Mouse (Mus musculus): ENCODE data around the gene Nfix.

The Nfix gene

DNA sequence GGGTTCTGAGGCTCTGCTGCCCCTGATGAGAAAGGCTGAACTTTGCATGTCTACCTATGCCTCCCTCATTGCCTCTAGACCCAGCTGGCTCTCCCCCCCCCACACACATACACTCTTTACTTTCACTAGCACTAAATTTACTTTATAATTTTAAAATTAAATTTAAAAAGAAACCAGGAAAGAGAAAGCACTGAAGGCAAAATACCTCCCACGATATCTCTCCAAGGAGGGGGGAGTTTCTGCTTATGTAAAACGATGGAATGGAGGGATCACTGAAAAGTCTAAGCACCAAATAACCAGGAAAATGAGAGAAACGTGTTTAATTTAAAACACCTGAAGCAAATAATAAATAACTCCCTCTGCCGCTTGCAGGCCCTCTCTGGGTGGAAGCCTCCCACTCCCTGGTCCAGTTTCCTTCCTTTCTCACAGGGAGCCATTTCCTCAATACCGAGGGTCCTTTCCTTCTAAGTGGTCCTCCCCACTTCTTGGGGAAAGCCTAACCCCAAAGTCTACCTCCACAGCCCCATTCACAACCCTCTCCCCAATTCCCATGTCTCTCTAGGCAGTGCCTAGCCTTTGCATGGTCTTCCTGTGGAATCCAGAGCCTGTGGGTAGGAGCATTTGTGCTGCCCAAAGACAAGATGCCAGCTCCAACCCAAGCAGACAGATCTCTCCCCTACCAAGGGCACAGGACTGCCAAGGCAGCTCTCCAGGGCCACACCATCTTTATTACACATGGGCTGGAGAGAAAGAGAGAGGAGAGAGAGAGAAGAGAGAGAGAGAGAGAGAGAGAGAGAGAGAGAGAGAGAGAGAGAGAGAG lies 18.2 kb downstream of the Nfix start:
- no peak for DNase-seq (ENCODE audit: low spot score)

DNA sequence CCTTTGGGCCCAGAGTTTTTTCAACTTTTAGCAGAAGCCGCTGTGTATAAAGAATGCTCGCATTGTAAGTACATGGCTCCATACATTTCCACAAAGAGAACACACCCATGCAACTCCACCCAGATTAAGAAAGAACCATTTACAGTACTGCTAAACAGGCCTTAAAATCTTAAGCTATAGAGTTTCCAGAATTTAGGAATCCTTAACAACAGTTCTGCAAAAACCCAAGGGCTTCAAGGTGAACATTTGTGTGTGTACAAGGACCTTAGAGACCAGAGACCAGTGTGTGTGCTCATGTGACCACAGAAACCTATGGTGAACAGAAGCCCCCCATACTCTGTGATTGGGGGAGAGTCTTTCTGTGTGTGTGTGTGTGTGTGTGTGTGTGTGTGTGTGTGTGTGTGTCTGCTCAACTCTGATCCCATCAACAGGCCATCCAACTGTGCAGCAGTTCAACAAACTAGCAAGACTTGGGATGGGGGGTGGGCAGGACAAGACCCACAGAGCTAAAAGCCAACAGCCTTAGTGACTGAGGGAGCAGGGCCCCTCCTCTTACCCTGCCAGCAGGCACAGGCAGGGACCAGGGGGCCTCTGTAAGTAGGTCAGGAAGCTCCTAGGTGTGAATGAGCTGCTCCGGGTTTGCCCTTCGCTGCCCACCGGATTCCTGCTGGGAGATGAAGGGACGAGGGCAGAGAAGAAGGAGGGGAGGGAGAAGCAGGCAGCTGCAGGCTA lies 19.0 kb downstream of the Nfix start:
- DNase-seq (ENCODE audit: low spot score), result no peak

DNA sequence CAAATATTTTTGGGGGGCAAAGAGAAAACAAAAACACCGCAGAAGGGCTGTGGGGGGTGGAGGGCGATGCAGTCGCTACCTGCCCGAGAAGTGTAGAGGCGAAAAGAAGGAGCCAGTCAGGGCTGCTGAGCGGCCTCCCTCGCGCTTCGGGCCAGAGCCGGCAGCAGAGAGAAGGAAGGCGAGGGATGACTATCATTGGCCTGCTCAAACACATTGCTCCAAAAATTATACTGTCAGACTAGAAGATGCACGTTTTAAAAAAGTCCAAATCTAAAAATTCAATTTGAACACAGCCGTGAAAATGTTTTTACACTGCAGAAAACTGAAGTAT lies 20.0 kb downstream of the Nfix start:
- no peak for DNase-seq (ENCODE audit: low spot score)

- no peak for DNase-seq (ENCODE audit: low spot score)
Measured at GRCm38 (mm10) chr8:84779519-84780224, 20.5 kb downstream of the Nfix start.

DNA sequence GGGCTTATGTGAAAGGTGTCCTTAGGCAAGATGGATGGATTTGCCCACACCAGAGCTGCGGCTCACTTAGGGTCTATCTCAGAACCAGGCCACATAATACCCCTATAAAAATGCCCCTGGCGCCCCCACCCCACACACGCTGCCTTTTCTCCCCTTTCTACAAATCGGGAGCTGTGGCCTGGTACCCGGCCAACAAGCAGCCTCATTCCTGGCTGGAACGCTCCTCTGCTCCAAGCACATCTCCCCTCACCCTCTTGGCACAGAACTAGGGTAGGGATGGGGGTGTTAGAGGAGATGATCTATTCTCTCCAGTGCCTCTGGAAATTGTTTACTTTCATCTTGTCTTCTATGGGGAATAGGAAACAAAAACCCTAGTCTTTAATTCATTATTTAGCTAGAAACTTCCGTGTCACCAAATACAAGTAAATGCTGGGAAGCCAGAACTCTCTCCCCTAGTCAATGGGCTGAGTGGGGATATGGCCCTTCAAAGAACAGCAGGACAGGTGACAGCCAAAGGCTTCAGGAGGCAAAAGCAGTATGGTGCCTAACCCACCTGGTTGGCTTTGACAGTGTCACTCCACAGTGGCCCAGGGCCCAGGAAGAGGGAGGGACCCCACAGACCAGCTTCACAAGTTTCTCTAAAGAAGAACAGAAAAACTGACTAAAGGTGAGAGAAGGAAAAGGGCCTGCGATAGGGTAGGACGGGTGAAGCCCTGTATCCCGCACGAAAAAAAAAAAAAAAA lies 21.3 kb downstream of the Nfix start:
- DNase-seq (ENCODE audit: low spot score), result no peak

- DNase-seq (ENCODE audit: low spot score), result no peak
Measured at GRCm38 (mm10) chr8:84777899-84778637, 22.1 kb downstream of the Nfix start.

DNA sequence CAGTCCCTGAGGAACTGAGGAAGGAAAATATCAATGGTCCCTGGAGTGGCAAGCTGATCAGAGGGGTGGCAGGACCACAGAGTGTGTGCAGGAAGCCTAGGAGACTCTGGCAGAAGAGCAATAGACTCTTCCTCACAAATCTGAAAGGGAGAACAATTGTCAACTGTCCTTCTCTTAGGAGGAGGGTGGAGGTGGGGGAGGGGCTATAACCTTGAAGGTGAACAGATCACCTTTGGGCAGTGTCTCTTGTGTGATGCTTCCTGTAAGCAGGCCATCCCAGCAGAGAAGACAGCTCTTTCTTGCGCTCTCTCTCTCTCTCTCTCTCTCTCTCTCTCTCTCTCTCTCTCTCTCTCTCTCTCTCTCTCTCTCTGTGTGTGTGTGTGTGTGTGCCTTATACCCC lies 23.6 kb downstream of the Nfix start:
- no peak for DNase-seq (ENCODE audit: low spot score)

DNA sequence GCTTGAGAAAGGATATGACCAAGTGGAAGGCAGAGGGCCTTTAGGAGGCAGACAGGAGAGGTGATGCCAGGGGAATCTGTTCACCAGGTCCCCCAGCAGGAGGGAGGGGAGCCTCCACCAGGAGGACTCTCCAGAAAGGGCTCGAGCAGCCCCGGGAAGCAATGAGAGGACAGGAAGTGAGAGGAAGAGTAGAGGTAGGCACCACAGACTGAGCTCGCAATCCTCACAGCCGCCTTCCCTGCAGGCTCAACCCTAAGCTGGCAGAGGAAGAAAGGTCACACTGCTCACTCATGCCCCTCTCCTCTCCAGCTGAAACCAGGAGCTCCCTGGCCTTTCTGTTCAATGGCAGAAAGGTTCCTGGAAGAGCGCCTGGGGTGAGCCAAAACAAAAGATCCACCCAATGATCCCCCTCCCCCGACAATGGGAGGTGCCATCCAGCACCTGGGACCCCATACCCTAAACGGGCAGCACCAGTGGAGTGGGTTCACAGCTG lies 24.5 kb downstream of the Nfix start:
- no peak for DNase-seq (ENCODE audit: low spot score)

DNA sequence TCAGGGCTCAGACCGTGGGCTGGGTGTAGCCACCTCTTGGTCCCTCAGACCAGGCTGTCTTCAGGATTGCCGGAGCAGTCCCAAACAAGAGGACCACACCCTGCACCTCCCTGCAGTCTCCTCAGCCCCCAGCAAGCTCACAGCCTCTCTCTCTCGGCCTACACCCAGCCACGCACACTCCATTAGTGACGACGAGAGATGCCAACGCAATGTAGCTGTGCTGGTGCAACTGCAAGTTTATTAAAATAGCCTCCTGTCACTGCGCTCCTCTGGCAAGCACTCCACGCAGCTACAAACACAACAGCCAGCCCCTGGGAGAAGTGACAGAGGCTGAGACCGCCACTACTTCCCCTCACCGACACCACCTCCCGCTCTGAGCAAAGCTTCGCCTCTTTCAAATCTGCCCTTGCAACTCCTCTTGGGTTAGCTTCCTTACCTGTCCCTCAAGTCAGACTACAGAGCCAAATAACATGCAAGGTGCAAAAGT lies 25.0 kb downstream of the Nfix start:
- no peak for DNase-seq (ENCODE audit: low spot score)

DNA sequence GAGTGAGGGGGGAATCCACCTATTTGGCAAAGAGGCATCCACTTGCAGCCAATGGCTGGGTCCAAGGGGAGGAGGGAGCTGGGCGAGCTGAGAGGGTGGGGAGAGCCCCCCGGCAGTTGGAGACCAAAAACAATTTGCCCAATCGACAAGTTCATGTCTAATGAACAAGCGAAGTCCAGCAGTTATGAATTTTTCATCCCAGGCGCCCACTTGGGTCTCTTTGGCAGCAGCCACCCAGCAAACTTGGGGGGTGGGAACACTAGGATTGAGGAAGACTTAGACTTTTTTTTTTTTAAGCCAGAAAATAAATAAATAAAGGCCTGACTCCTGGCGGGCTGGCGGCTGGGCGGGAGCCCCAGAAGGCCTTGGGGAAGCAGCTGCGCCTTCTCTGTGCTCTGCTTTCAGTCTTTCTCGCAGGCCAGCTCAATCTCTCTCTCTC lies 25.7 kb downstream of the Nfix start:
- DNase-seq (ENCODE audit: low spot score), result peak; percentile 61

GRCm38 (mm10) chr8:84773833-84774232 lies 26.3 kb downstream of the Nfix start:
- DNase-seq (ENCODE audit: low spot score), result peak; percentile 70

DNA sequence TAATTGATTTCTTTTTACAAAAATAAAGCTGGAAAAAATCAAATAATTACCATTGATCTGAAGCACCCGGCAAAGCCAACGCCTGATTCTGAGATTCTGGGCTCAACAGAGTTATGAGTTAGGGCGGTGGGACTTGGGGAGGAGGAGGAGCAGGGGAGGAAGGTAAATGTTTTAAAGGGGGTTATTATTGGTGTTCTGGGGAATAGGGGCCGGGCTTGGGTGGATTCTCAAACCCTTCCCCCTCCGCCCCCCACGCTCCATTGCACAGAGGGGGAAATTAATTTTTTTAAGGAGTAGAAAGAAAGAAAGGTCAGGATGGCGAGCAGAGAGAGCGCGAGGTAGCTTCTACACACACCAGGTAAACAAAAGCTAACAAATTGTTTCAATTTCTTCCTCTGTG lies 26.8 kb downstream of the Nfix start:
- no peak for DNase-seq (ENCODE audit: low spot score)

- no peak for DNase-seq (ENCODE audit: low spot score)
Measured at GRCm38 (mm10) chr8:84772628-84773027, 27.5 kb downstream of the Nfix start.

GRCm38 (mm10) chr8:84771941-84772378 lies 28.2 kb downstream of the Nfix start:
- DNase-seq (ENCODE audit: low spot score), result no peak

DNA sequence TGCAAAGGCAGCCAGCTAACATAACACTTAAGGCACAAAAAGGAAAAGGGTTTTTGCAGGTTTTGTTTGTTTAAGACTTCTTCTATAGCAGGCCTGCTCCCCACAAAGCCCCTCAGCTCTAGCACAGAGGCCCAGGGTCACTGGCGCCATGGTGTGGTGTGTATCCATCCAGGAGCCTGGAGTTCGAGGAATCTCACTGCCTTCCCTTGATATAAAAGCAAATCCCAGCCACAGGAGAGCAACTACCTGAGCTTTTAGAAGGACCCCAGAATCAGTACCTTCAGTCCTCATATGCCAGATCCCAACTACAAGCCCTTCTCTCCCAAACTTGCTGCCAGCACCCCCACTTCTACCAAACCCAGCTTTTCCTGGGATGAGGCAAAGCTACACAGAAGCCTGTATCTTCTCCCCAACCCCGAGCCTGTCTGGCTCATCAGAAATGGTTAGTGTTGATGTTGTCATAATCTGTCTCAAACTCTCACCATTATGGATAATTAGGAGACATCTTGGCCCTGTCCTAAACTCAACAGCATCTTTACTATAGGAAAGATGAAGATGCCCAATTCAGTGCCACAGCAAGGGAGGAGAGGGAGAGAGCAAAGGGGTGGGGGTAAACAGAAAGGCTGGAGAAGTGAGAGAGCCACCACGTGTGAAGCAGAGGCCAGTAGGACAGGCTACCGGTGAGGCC lies 29.0 kb downstream of the Nfix start:
- DNase-seq (ENCODE audit: low spot score), result no peak

DNA sequence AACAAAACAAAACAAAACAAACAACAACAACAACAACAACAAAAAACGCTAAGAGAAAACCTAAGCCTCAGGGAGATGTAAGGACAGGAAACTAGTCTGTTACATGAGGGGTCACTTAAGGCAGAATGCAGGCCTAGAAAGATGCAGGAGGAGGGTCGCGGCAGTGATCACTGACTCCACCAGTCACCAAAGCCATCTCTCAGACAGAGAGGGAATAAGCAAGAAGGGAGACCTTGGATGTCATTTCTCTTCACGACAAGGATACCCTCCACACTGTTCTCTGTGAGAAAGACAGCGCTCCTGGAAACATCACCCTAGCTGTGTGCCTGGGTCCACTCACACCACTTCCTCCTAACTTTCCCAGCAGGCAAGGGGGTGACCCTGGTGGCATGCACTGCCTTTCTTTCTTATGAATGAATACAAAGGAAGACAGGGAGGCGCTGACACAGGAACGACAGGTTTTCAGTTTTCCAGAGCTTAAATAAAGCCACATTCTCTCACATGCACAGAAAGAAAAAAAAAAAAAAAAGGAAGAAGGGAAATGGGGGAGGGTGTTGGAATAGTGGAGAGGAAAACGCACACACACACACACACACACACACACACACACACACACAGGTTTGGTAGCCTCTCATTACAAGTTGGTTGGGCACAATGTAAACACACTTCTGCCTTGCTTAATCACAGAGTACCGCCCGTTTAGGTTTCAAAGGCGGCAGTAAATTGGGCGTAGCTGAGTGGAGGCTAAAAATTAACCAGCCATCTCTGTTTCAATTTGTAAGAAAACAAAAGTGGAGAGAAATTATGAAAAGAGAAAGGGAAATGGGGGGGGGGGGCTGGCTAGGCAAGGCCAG lies 29.8 kb downstream of the Nfix start:
- no peak for DNase-seq (ENCODE audit: low spot score)

DNA sequence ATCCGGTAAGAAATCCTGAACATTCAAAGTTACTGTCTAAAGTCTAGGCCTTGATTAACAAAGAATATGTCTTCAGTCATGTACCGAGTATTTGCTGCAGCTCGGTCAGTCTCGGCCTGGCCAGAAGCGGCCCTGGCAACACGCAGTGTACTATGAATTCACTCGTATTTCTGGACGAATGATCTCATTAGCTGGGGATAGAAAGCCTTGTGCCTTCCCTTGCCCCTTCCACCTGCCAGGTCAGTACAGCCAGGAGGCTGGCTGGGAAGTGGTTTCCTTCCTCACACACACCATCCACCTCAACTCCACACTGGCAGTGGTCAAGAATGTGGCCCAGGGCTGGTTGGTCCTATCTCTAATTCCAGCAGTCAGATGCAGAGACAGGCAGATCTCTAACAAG lies 30.8 kb downstream of the Nfix start:
- no peak for DNase-seq (ENCODE audit: low spot score)

GRCm38 (mm10) chr8:84768343-84769095 lies 31.6 kb downstream of the Nfix start:
- no peak for DNase-seq (ENCODE audit: low spot score)

DNA sequence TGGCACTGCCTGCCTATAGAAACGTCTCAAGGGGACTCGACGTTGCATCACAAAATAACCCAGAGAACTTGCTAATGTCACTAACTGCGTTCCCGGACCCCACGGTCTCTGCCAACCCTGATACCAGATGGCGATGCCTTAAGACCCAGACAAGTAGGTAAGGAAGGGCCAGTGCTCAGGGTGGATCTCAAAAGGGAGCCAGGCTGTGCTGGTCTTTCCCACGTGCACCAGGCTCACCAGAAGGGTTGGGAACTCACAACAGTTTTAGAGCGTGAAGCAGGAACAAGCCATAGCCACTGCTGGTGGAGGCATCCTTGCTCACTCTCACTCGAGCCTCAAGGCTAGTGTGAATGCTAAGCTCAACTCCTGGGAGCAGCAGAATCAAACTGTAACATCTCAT lies 32.9 kb downstream of the Nfix start:
- DNase-seq (ENCODE audit: low spot score), result no peak

Measured in ovary, postnatal 14 days (tissue).